Mouse (Mus musculus) limb, embryonic 15.5 days (tissue): Measurements from ENCODE around the gene Fam155a. TPM values are rescaled to one million over a fixed set of nuclear protein-coding genes. Genes with fewer than 3 reads are reported as not detected.

Experiments used
- ATAC-seq: fragments of 200-750 bp; cut with Nextera tagmentation; 2 replicates; pipeline ENCODE4 v1.8.0; 2017; ENCODE audit warnings: low read depth, moderate TSS enrichment; ENCODE audit not compliant: insufficient number of reproducible peaks, low FRiP score, low TSS enrichment
- H3K27ac ChIP-seq: fragments of 300-500 bp; sonication (generic); 2 replicates; pipeline ENCODE4 v1.5.1; 2015; ENCODE audit warnings: moderate library complexity, mild to moderate bottlenecking, inconsistent platforms
- H3K27me3 ChIP-seq: fragments of 300-500 bp; sonication (generic); 2 replicates; pipeline ENCODE4 v1.6.1; 2015; ENCODE audit warnings: inconsistent platforms
- H3K36me3 ChIP-seq: fragments of 300-500 bp; sonication (generic); 2 replicates; pipeline ENCODE4 v1.6.1; 2015; ENCODE audit warnings: inconsistent platforms
- H3K4me1 ChIP-seq: fragments of 300-500 bp; sonication (generic); 2 replicates; pipeline ENCODE4 v1.6.1; 2015; ENCODE audit warnings: inconsistent platforms
- H3K4me2 ChIP-seq: fragments of 300-500 bp; sonication (generic); 2 replicates; pipeline ENCODE4 v1.6.1; 2015; ENCODE audit warnings: mild to moderate bottlenecking, inconsistent platforms
- H3K4me3 ChIP-seq: fragments of 300-500 bp; sonication (generic); 2 replicates; pipeline ENCODE4 v1.5.1; 2015; ENCODE audit warnings: mild to moderate bottlenecking, inconsistent platforms
- H3K9ac ChIP-seq: fragments of 300-500 bp; sonication (generic); 2 replicates; pipeline ENCODE4 v1.6.1; 2015; ENCODE audit warnings: inconsistent platforms
- H3K9me3 ChIP-seq: fragments of 300-500 bp; sonication (generic); 2 replicates; pipeline ENCODE4 v1.6.1; 2016; ENCODE audit warnings: inconsistent platforms
- WGBS: fragments of 180-500 bp; shearing (Covaris S2); methylation state at CpG from one replicate; pipeline ENCODE4 v1.1.7; 2015; 5-methylcytosine and 5-hydroxymethylcytosine counted together
- polyA plus RNA-seq: library from polyadenylated mRNA; unstranded; fragments of >200 nt; fragmentation: Nextera tagmentation; extraction: Ambion mirVana; gene quantifications from 2 replicates; pipeline ENCODE4 v1.2.1, GENCODE M21; 2015

Fam155a gene
- polyA plus RNA-seq, 1 experiment from 2014 or later: 1.3 TPM

GRCm38 (mm10) chr8:9369201-9369600 is 401.8 kb downstream of the Fam155a start:
- H3K9me3 ChIP-seq: no peaks in the 10 kb centered on the region
- no peaks in the 10 kb centered on the region for H3K36me3 ChIP-seq
- 76% methylated on average over 8 of the region's 8 CpGs for WGBS
- ATAC-seq: no peak
- H3K27me3 ChIP-seq: no peaks in the 10 kb centered on the region
- no peaks in the 10 kb centered on the region for H3K4me1 ChIP-seq
- H3K27ac ChIP-seq: no peak overlapping the region
- H3K4me2 ChIP-seq: no peak overlapping the region
- no peak overlapping the region for H3K9ac ChIP-seq
- H3K4me3 ChIP-seq: no peak overlapping the region

GRCm38 (mm10) chr8:9367721-9368120 is 403.2 kb downstream of the Fam155a start:
- Histone ChIP-seq H3K4me3 (no peak overlapping the region), H3K9me3 (no peaks in the 10 kb centered on the region)

GRCm38 (mm10) chr8:9365381-9365780 is 405.6 kb downstream of the Fam155a start:
- Histone ChIP-seq H3K4me3 (no peak overlapping the region), H3K27me3 (no peaks in the 10 kb centered on the region), H3K9ac (no peak overlapping the region), H3K4me1 (no peaks in the 10 kb centered on the region), H3K27ac (no peak overlapping the region), H3K36me3 (no peaks in the 10 kb centered on the region), H3K4me2 (no peak overlapping the region), H3K9me3 (no peaks in the 10 kb centered on the region)
- WGBS: 84% methylated on average over 1 of the region's 1 CpGs
- ATAC-seq: no peak

More at GRCm38 (mm10) chr8:9367721-9368120, 403.2 kb downstream of the Fam155a start:
- ATAC-seq: no peak
- Histone ChIP-seq H3K27ac (no peak overlapping the region), H3K9ac (no peak overlapping the region), H3K4me2 (no peak overlapping the region), H3K4me1 (no peaks in the 10 kb centered on the region), H3K27me3 (no peaks in the 10 kb centered on the region), H3K36me3 (no peaks in the 10 kb centered on the region)
- WGBS: 78% methylated on average over 6 of the region's 6 CpGs

- H3K4me3 ChIP-seq: no peak overlapping the region
- H3K4me1 ChIP-seq: no peaks in the 10 kb centered on the region
- no peaks in the 10 kb centered on the region for H3K9me3 ChIP-seq
- H3K36me3 ChIP-seq: no peaks in the 10 kb centered on the region
- no peak overlapping the region for H3K4me2 ChIP-seq
- no peak for ATAC-seq
- no peak overlapping the region for H3K9ac ChIP-seq
- H3K27me3 ChIP-seq: no peaks in the 10 kb centered on the region; the same call in 1 of the 2 replicates
- WGBS: 45% methylated on average over 7 of the region's 7 CpGs
- H3K27ac ChIP-seq: no peak overlapping the region
Observed at GRCm38 (mm10) chr8:9348523-9349135, 422.3 kb downstream of the Fam155a start.

GRCm38 (mm10) chr8:9347163-9347562 is 423.8 kb downstream of the Fam155a start:
- no peak overlapping the region for H3K27ac ChIP-seq
- no peak overlapping the region for H3K4me2 ChIP-seq
- no peak for ATAC-seq
- no peaks in the 10 kb centered on the region; the same call in 1 of the 2 replicates for H3K27me3 ChIP-seq
- 79% methylated on average over 4 of the region's 4 CpGs for WGBS
- no peak overlapping the region for H3K4me3 ChIP-seq
- no peak overlapping the region for H3K9ac ChIP-seq
- H3K36me3 ChIP-seq: no peaks in the 10 kb centered on the region
- H3K4me1 ChIP-seq: no peaks in the 10 kb centered on the region
- no peaks in the 10 kb centered on the region for H3K9me3 ChIP-seq

- Histone ChIP-seq H3K9me3 (no peaks in the 10 kb centered on the region), H3K4me2 (no peak overlapping the region), H3K36me3 (no peaks in the 10 kb centered on the region), H3K9ac (no peak overlapping the region), H3K4me1 (no peaks in the 10 kb centered on the region), H3K27me3 (no peaks in the 10 kb centered on the region; the same call in 1 of the 2 replicates), H3K4me3 (no peak overlapping the region), H3K27ac (no peak overlapping the region)
- ATAC-seq: no peak
- 75% methylated on average over 4 of the region's 4 CpGs for WGBS
Observed at GRCm38 (mm10) chr8:9344136-9344535, 426.8 kb downstream of the Fam155a start.

- no peak for ATAC-seq
- H3K4me2 ChIP-seq: no peak overlapping the region
- H3K27ac ChIP-seq: no peak overlapping the region
- 79% methylated on average over 9 of the region's 9 CpGs for WGBS
- no peak overlapping the region for H3K4me3 ChIP-seq
- no peaks in the 10 kb centered on the region for H3K4me1 ChIP-seq
- H3K9me3 ChIP-seq: no peaks in the 10 kb centered on the region
- H3K36me3 ChIP-seq: no peaks in the 10 kb centered on the region
- no peaks in the 10 kb centered on the region for H3K27me3 ChIP-seq
- H3K9ac ChIP-seq: no peak overlapping the region
Observed at GRCm38 (mm10) chr8:9342998-9343397, 428.0 kb downstream of the Fam155a start.

GRCm38 (mm10) chr8:9342593-9342992 is 428.4 kb downstream of the Fam155a start:
- H3K36me3 ChIP-seq: no peaks in the 10 kb centered on the region
- no peak overlapping the region for H3K4me3 ChIP-seq
- H3K9ac ChIP-seq: no peak overlapping the region
- H3K9me3 ChIP-seq: no peaks in the 10 kb centered on the region
- H3K27me3 ChIP-seq: no peaks in the 10 kb centered on the region
- WGBS: 71% methylated on average over 9 of the region's 9 CpGs
- H3K27ac ChIP-seq: no peak overlapping the region
- no peak overlapping the region for H3K4me2 ChIP-seq
- ATAC-seq: no peak
- no peaks in the 10 kb centered on the region for H3K4me1 ChIP-seq

- Histone ChIP-seq H3K4me2 (no peak overlapping the region), H3K9me3 (no peaks in the 10 kb centered on the region), H3K27ac (no peak overlapping the region), H3K9ac (no peak overlapping the region), H3K36me3 (no peaks in the 10 kb centered on the region), H3K4me1 (no peaks in the 10 kb centered on the region), H3K4me3 (no peak overlapping the region), H3K27me3 (no peaks in the 10 kb centered on the region)
- ATAC-seq: no peak
- WGBS: 83% methylated on average over 8 of the region's 8 CpGs
Observed at GRCm38 (mm10) chr8:9337905-9338304, 433.1 kb downstream of the Fam155a start.

GRCm38 (mm10) chr8:9335933-9336303 is 435.0 kb downstream of the Fam155a start:
- Histone ChIP-seq H3K27ac (no peak overlapping the region), H3K4me2 (no peak overlapping the region), H3K9ac (no peak overlapping the region), H3K36me3 (no peaks in the 10 kb centered on the region), H3K9me3 (no peaks in the 10 kb centered on the region), H3K4me1 (no peaks in the 10 kb centered on the region), H3K4me3 (no peak overlapping the region), H3K27me3 (no peaks in the 10 kb centered on the region)
- ATAC-seq: no peak
- WGBS: 40% methylated on average over 6 of the region's 6 CpGs

GRCm38 (mm10) chr8:9335285-9335932 is 435.6 kb downstream of the Fam155a start:
- Histone ChIP-seq H3K36me3 (no peaks in the 10 kb centered on the region), H3K27me3 (no peaks in the 10 kb centered on the region), H3K9me3 (no peaks in the 10 kb centered on the region), H3K4me2 (no peak overlapping the region), H3K4me3 (no peak overlapping the region), H3K9ac (no peak overlapping the region), H3K4me1 (no peaks in the 10 kb centered on the region), H3K27ac (no peak overlapping the region)
- ATAC-seq: no peak
- 36% methylated on average over 10 of the region's 10 CpGs for WGBS

GRCm38 (mm10) chr8:9332766-9333165 is 438.2 kb downstream of the Fam155a start:
- Histone ChIP-seq H3K27ac (no peak overlapping the region), H3K27me3 (no peaks in the 10 kb centered on the region), H3K9ac (no peak overlapping the region), H3K9me3 (no peaks in the 10 kb centered on the region), H3K36me3 (no peaks in the 10 kb centered on the region), H3K4me2 (no peak overlapping the region), H3K4me3 (no peak overlapping the region), H3K4me1 (no peaks in the 10 kb centered on the region)
- ATAC-seq: no peak
- WGBS: 75% methylated on average over 2 of the region's 2 CpGs
